Comparison of ENCODE assay signal across 7 mouse cellular contexts in genomic region chr10:9674561-9675521, GRCm38 (mm10). TPM values are rescaled to one million over a fixed set of nuclear protein-coding genes. Genes with fewer than 3 reads are reported as not detected.
A peak's percentile ranks its signal among the peaks of the same experiment; 100 is the strongest.
DNase-seq lines count a peak whose midpoint lies in the region; ATAC-seq and TF ChIP-seq lines count a peak whose summit lies in the region.

Samd5 (minus strand) TSS chr10:9675208.

- H3K9me3 ChIP-seq in intestine, embryonic 14.5 days (ENCODE audit: control insufficient read depth, low read length), result no peaks in the 10 kb centered on the region
- H3K9me3 ChIP-seq in limb, embryonic 12.5 days, result no peaks in the 10 kb centered on the region
- no peaks in the 10 kb centered on the region for H3K9me3 ChIP-seq in midbrain, embryonic 10.5 days (replicated peaks)
- no peaks in the 10 kb centered on the region for H3K9me3 ChIP-seq in stomach, embryonic 14.5 days (ENCODE audit: control insufficient read depth, low read depth, low read length)

- H3K4me3 ChIP-seq in cortical plate, adult 2 months (ENCODE audit: insufficient read depth, low read length), result peak within 1 kb of the TSS; percentile 76
- H3K4me3 ChIP-seq in intestine, embryonic 14.5 days (ENCODE audit: low read depth, low read length), result peak within 1 kb of the TSS; percentile 85
- H3K4me3 ChIP-seq in limb, embryonic 12.5 days (replicated peaks), result peak within 1 kb of the TSS; percentile 69
- peak within 1 kb of the TSS; percentile 81 for H3K4me3 ChIP-seq in midbrain, embryonic 10.5 days
- H3K4me3 ChIP-seq in stomach, embryonic 14.5 days (ENCODE audit: low read depth, low read length), result peak within 1 kb of the TSS; percentile 82

- peak within 1 kb of the TSS; percentile 93 for H3K4me2 ChIP-seq in intestine, embryonic 14.5 days (ENCODE audit: low read length)
- peak within 1 kb of the TSS; percentile 96 for H3K4me2 ChIP-seq in limb, embryonic 12.5 days
- H3K4me2 ChIP-seq in stomach, embryonic 14.5 days (replicated peaks; ENCODE audit: low read depth, low read length), result peak within 1 kb of the TSS; percentile 87

- H3K36me3 ChIP-seq in intestine, embryonic 14.5 days (ENCODE audit: control insufficient read depth, insufficient read depth, low read length), result 0 out of 2 replicates have a peak, but pooled peaks cover 3% of the 10 kb centered on the region
- H3K36me3 ChIP-seq in limb, embryonic 12.5 days, result no peaks in the 10 kb centered on the region
- no peaks in the 10 kb centered on the region for H3K36me3 ChIP-seq in midbrain, embryonic 10.5 days
- no peaks in the 10 kb centered on the region for H3K36me3 ChIP-seq in stomach, embryonic 14.5 days (ENCODE audit: control insufficient read depth, insufficient read depth, low read length)

- H3K9ac ChIP-seq in intestine, embryonic 14.5 days (ENCODE audit: low read length), result peak within 1 kb of the TSS; percentile 75
- H3K9ac ChIP-seq in limb, embryonic 12.5 days (replicated peaks), result peak within 1 kb of the TSS; percentile 60
- H3K9ac ChIP-seq in stomach, embryonic 14.5 days (replicated peaks; ENCODE audit: low read depth, low read length), result peak within 1 kb of the TSS; percentile 62

- no peak for TF ChIP-seq POLR2A in cortical plate, adult 2 months (IDR thresholded peaks at IDR 0.05; ENCODE audit: extremely low read depth, insufficient read depth, low read length)

- no peaks in the 10 kb centered on the region for H3K4me1 ChIP-seq in cortical plate, adult 2 months (ENCODE audit: control insufficient read depth, insufficient read depth, low read length)
- H3K4me1 ChIP-seq in intestine, embryonic 14.5 days (replicated peaks; ENCODE audit: control insufficient read depth, insufficient read depth, low read length), result peaks cover 26% of the 10 kb centered on the region
- H3K4me1 ChIP-seq in limb, embryonic 12.5 days (replicated peaks), result peaks cover 23% of the 10 kb centered on the region
- H3K4me1 ChIP-seq in midbrain, embryonic 10.5 days, result peaks cover 33% of the 10 kb centered on the region
- H3K4me1 ChIP-seq in stomach, embryonic 14.5 days (ENCODE audit: control insufficient read depth, insufficient read depth, low read length), result peaks cover 9% of the 10 kb centered on the region; the same call in 1 of the 2 replicates

- H3K27me3 ChIP-seq in intestine, embryonic 14.5 days (replicated peaks; ENCODE audit: control insufficient read depth, insufficient read depth, low read length), result no peaks in the 10 kb centered on the region
- H3K27me3 ChIP-seq in limb, embryonic 12.5 days, result peaks cover 49% of the 10 kb centered on the region
- peaks cover 50% of the 10 kb centered on the region for H3K27me3 ChIP-seq in midbrain, embryonic 10.5 days (ENCODE audit: low read depth, poor library complexity, severe bottlenecking)
- no peaks in the 10 kb centered on the region for H3K27me3 ChIP-seq in stomach, embryonic 14.5 days (ENCODE audit: control insufficient read depth, insufficient read depth, low read length)

- ATAC-seq in intestine, embryonic 14.5 days (replicated peaks; ENCODE audit: low FRiP score, low TSS enrichment, low read depth), result peak; percentile 72
- ATAC-seq in limb, embryonic 12.5 days (ENCODE audit: insufficient number of reproducible peaks, insufficient read depth, low FRiP score, low TSS enrichment, low read depth), result peak; percentile 58; the same call in 1 of the 2 replicates
- ATAC-seq in stomach, embryonic 14.5 days (ENCODE audit: insufficient number of reproducible peaks, insufficient read depth, low FRiP score, low read depth), result peak; percentile 77

- no peak within 1 kb of the TSS for H3K27ac ChIP-seq in cortical plate, adult 2 months (ENCODE audit: insufficient read depth, low read length)
- H3K27ac ChIP-seq in intestine, embryonic 14.5 days (ENCODE audit: low read depth), result peak within 1 kb of the TSS; percentile 78
- 0 out of 2 replicates have a peak within 1 kb of the TSS, but pooled peaks have one; percentile 4 for H3K27ac ChIP-seq in limb, embryonic 12.5 days
- peak within 1 kb of the TSS; percentile 82 for H3K27ac ChIP-seq in midbrain, embryonic 10.5 days (replicated peaks)
- H3K27ac ChIP-seq in stomach, embryonic 14.5 days (ENCODE audit: low read length), result peak within 1 kb of the TSS; percentile 79

- peak; percentile 35 for DNase-seq in adrenal gland, adult 8-10 months
- peak; percentile 38 for DNase-seq in gastrocnemius, postnatal 25 days
- peak; percentile 85 for DNase-seq in intestine, embryonic 14.5 days (ENCODE audit: low spot score)
- DNase-seq in midbrain, embryonic 10.5 days (ENCODE audit: low spot score), result peak; percentile 80

- TF ChIP-seq CTCF in cortical plate, adult 2 months (IDR thresholded peaks at IDR 0.05; ENCODE audit: extremely low read depth, insufficient read depth, low read length), result no peak

- WGBS in intestine, embryonic 14.5 days, result under 1% methylated on average over 88 of the region's 91 CpGs
- under 1% methylated on average over 91 of the region's 91 CpGs for WGBS in limb, embryonic 12.5 days
- under 1% methylated on average over 91 of the region's 91 CpGs for WGBS in midbrain, embryonic 10.5 days
- under 1% methylated on average over 91 of the region's 91 CpGs for WGBS in stomach, embryonic 14.5 days

RNA-seq across cellular contexts. Expression of gene Samd5, which starts in this region (rescaled TPM):
- 10 to 100 TPM in 2 of 4 experiments, 1 to 10 TPM in 2; 2.5 to 16.0 (median 6.7) TPM for total RNA-seq in adrenal gland, adult 8-10 months (2022)
- 6.8 and 6.9 TPM in 2 replicates for polyA plus RNA-seq in cortical plate, adult 2 months (2012; rRNA removed)
- total RNA-seq in gastrocnemius, postnatal 25 days (2021), result 1 to 10 TPM; 1.7 to 2.0 TPM
- 15.1 and 16.1 TPM in 2 replicates for polyA plus RNA-seq in intestine, embryonic 14.5 days (2014; fragmentation: Nextera tagmentation; extraction: Ambion mirVana)
- polyA plus RNA-seq in limb, embryonic 12.5 days (2016; fragmentation: Nextera tagmentation; extraction: Ambion mirVana), result 2.9 and 4.7 TPM in 2 replicates
- 6.0 and 7.1 TPM in 2 replicates for polyA plus RNA-seq in midbrain, embryonic 10.5 days (2016; fragmentation: Nextera tagmentation; extraction: Ambion mirVana)
- 16.0 and 18.3 TPM in 2 replicates for polyA plus RNA-seq in stomach, embryonic 14.5 days (2014; fragmentation: Nextera tagmentation; extraction: Ambion mirVana)

Comparison
In these comparisons a context has a peak if more than half of its experiments do, and no peak if none do; other contexts are left out.
1. DNase-seq: peak in every context shown above with its lines; median percentile 85 in intestine, embryonic 14.5 days; 80 in midbrain, embryonic 10.5 days; 38 in gastrocnemius, postnatal 25 days; 35 in adrenal gland, adult 8-10 months.